Comparison of ENCODE assay signal across 14 mouse cellular contexts in genomic region chr5:64595751-64596344, GRCm38 (mm10).
DNase-seq lines count a peak whose midpoint lies in the region; ATAC-seq and TF ChIP-seq lines count a peak whose summit lies in the region.
"Had no signal": no experiment of that assay in that cellular context is flagged by ENCODE, and none has a peak within 500 bp of the region (broad histone marks: within the 10 kb centered on the region; RNA-seq: fewer than 3 reads in every experiment).

No protein-coding gene starts in this region.

- no peaks in the 10 kb centered on the region for H3K9me3 ChIP-seq in heart, embryonic 12.5 days (replicated peaks)
- no peaks in the 10 kb centered on the region for H3K9me3 ChIP-seq in heart, embryonic 16.5 days (replicated peaks; ENCODE audit: control insufficient read depth, low read length)
- H3K9me3 ChIP-seq: neural tube, embryonic 13.5 days had no signal

- H3K4me2 ChIP-seq in heart, embryonic 12.5 days = peak overlapping the region; percentile 16; the same call in 1 of the 2 replicates
- H3K4me2 ChIP-seq in heart, embryonic 16.5 days (ENCODE audit: low read depth, low read length) = no peak overlapping the region
- H3K4me2 ChIP-seq: lung, embryonic 14.5 days; midbrain, embryonic 11.5 days; neural tube, embryonic 13.5 days had no signal

- no peak overlapping the region for H3K27ac ChIP-seq in heart, embryonic 12.5 days (ENCODE audit: poor library complexity, severe bottlenecking)
- peak overlapping the region; percentile 42; the same call in 1 of the 2 replicates for H3K27ac ChIP-seq in thymus, adult 2 months (ENCODE audit: control insufficient read depth, insufficient read depth, low read length)
- 0 out of 2 replicates have a peak overlapping the region, but pooled peaks have one; percentile 29 for H3K27ac ChIP-seq in heart, embryonic 16.5 days (ENCODE audit: low read length)
- H3K27ac ChIP-seq: neural tube, embryonic 13.5 days had no signal

- no peaks in the 10 kb centered on the region for H3K27me3 ChIP-seq in heart, embryonic 12.5 days (replicated peaks)
- H3K27me3 ChIP-seq in thymus, adult 2 months (ENCODE audit: control insufficient read depth, insufficient read depth, low read length) = no peaks in the 10 kb centered on the region
- no peaks in the 10 kb centered on the region for H3K27me3 ChIP-seq in heart, embryonic 16.5 days (ENCODE audit: control insufficient read depth, insufficient read depth, low read length)
- H3K27me3 ChIP-seq: neural tube, embryonic 13.5 days had no signal

- TF ChIP-seq CTCF in thymus, adult 2 months (IDR thresholded peaks at IDR 0.05; ENCODE audit: borderline replicate concordance, control insufficient read depth, extremely low read depth, insufficient read depth, low read length, poor library complexity) = no peak

- H3K36me3 ChIP-seq in heart, embryonic 12.5 days = no peaks in the 10 kb centered on the region
- H3K36me3 ChIP-seq in thymus, adult 2 months (ENCODE audit: control insufficient read depth, insufficient read depth, low read length) = no peaks in the 10 kb centered on the region
- no peaks in the 10 kb centered on the region for H3K36me3 ChIP-seq in heart, embryonic 16.5 days (ENCODE audit: control insufficient read depth, insufficient read depth)
- H3K36me3 ChIP-seq: neural tube, embryonic 13.5 days had no signal

- ATAC-seq in heart, embryonic 12.5 days (ENCODE audit: insufficient number of reproducible peaks, low FRiP score) = no peak
- ATAC-seq in heart, embryonic 16.5 days (replicated peaks; ENCODE audit: extremely low read depth, insufficient read depth, low FRiP score) = no peak
- no peak for ATAC-seq in inflammation-experienced regulatory T-cells, adult 6 months
- no peak for ATAC-seq in CD4-positive, CD25-positive, alpha-beta regulatory T cell, adult 4 months
- ATAC-seq: forebrain, embryonic 16.5 days had no signal

- H3K4me3 ChIP-seq in heart, embryonic 12.5 days = no peak overlapping the region
- no peak overlapping the region for H3K4me3 ChIP-seq in thymus, adult 2 months (ENCODE audit: control insufficient read depth, insufficient read depth, low read length)
- H3K4me3 ChIP-seq in heart, embryonic 16.5 days (ENCODE audit: low read length) = no peak overlapping the region
- H3K4me3 ChIP-seq: neural tube, embryonic 13.5 days had no signal

- H3K9ac ChIP-seq in heart, embryonic 12.5 days = no peak overlapping the region
- H3K9ac ChIP-seq in heart, embryonic 16.5 days (ENCODE audit: low read length) = no peak overlapping the region
- H3K9ac ChIP-seq: lung, embryonic 14.5 days; neural tube, embryonic 13.5 days had no signal

- TF ChIP-seq POLR2A in thymus, adult 2 months (IDR thresholded peaks at IDR 0.05; ENCODE audit: control insufficient read depth, extremely low read depth, insufficient read depth, low read length, poor library complexity) = no peak

- 48% methylated on average over 17 of the region's 17 CpGs for WGBS in heart, embryonic 12.5 days
- 67% methylated on average over 17 of the region's 17 CpGs for WGBS in thymus, adult 2 months
- 53% methylated on average over 17 of the region's 17 CpGs for WGBS in heart, embryonic 16.5 days

- no peak for DNase-seq in heart, postnatal 4 days
- DNase-seq in thymus, adult 2 months = no peak
- no peak for DNase-seq in thymus, postnatal 25 days
- DNase-seq in right cerebral cortex, adult 18-20 months = no peak
- DNase-seq: adrenal gland, adult 2 months; cerebellum, postnatal 25 days; lung, embryonic 14.5 days had no signal

- peaks cover 27% of the 10 kb centered on the region for H3K4me1 ChIP-seq in heart, embryonic 12.5 days (replicated peaks)
- peaks cover 32% of the 10 kb centered on the region for H3K4me1 ChIP-seq in thymus, adult 2 months (replicated peaks; ENCODE audit: control insufficient read depth, insufficient read depth, low read length)
- peaks cover 16% of the 10 kb centered on the region for H3K4me1 ChIP-seq in heart, embryonic 16.5 days (ENCODE audit: control insufficient read depth, insufficient read depth, low read length)
